Mouse (Mus musculus) myocyte (in vitro differentiated cells): Measurements from ENCODE around the gene Ly86.

Experiments used
- E2F4 ChIP-seq: IDR thresholded peaks from one replicate; pipeline ENCODE4 v1.6.1; 2011; ENCODE audit warnings: mild to moderate bottlenecking, control low read depth, moderate library complexity; ENCODE audit not compliant: insufficient read depth
- MAX ChIP-seq: IDR thresholded peaks from one replicate; pipeline ENCODE4 v1.6.1; 2011; ENCODE audit warnings: low read depth, mild to moderate bottlenecking, control low read depth
- MYOD1 ChIP-seq, 3 experiments: IDR thresholded peaks; one replicate each; pipeline ENCODE4 v1.6.1; 2011; ENCODE audit warnings: control low read depth in 2 of 3, low read depth in 2 of 3, mild to moderate bottlenecking in 2 of 3, moderate library complexity in 1 of 3; ENCODE audit not compliant: insufficient read length in 2 of 3, control insufficient read depth in 1 of 3
- MYOG ChIP-seq, 3 experiments: IDR thresholded peaks; one replicate each; pipeline ENCODE4 v1.6.1; 2011; ENCODE audit warnings: control low read depth in 2 of 3, low read depth in 2 of 3, mild to moderate bottlenecking in 2 of 3; ENCODE audit not compliant: insufficient read length in 2 of 3, control insufficient read depth in 1 of 3, insufficient read depth in 1 of 3
- POLR2A ChIP-seq: IDR thresholded peaks from one replicate; pipeline ENCODE4 v1.6.1; 2011; ENCODE audit warnings: low read depth, mild to moderate bottlenecking, control low read depth, moderate library complexity; ENCODE audit not compliant: insufficient read length
- POLR2AphosphoS2 ChIP-seq: IDR thresholded peaks from one replicate; pipeline ENCODE4 v1.6.1; 2011; ENCODE audit warnings: low read depth, control low read depth; ENCODE audit not compliant: insufficient read length
- SRF ChIP-seq: IDR thresholded peaks from one replicate; pipeline ENCODE4 v1.6.1; 2011; ENCODE audit warnings: low read depth; ENCODE audit not compliant: control insufficient read depth, insufficient read length
- TCF12 ChIP-seq: IDR thresholded peaks from one replicate; pipeline ENCODE4 v1.6.1; 2011; ENCODE audit warnings: mild to moderate bottlenecking, control low read depth; ENCODE audit not compliant: poor library complexity, insufficient read depth, severe bottlenecking
- USF1 ChIP-seq: IDR thresholded peaks from one replicate; pipeline ENCODE4 v1.6.1; 2011; ENCODE audit warnings: low read depth, mild to moderate bottlenecking, control low read depth, moderate library complexity

DNA sequence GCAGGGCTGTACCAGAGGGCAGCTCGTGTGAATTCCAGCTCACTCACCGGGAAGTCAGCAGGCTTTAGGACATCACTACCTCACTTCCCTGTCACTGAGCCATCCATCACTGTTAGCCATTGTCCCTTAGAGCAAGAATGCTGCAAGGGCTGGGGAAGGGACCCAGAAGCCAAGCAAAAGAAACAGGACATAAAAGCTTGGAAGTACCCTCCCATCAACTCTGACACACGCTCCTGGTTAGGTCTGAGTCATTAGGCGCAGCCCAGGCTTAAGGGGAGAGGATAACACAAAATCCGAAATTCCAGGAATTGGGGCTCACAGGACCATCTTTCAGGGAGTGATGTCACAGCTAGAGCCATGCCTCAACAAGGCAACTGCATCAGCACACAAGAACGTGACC is 109.3 kb downstream of the Ly86 start:
- TF ChIP-seq POLR2A (no peak), MYOG (IDR thresholded peaks at IDR 0.05; ENCODE audit: control insufficient read depth in 1 of 3, insufficient read depth in 1 of 3, insufficient read length in 2 of 3, low read depth in 2 of 3) (no peak), USF1 (no peak), E2F4 (no peak), MYOD1 (IDR thresholded peaks at IDR 0.05; ENCODE audit: control insufficient read depth in 1 of 3, insufficient read length in 2 of 3, low read depth in 2 of 3) (no peak), POLR2AphosphoS2 (no peak), SRF (no peak), MAX (no peak), TCF12 (no peak)
